Mouse (Mus musculus): ENCODE measurements at regions not wholly inside any gene's neighbourhood (a gene's known extent, or its start where the extent isn't known, plus 50 kb on each side); places are given as distances from the start of the nearest gene placed in this dataset.
"Not testable (repeated sequence)": the region's sequence is repeated elsewhere in the genome, so short reads cannot be mapped to it uniquely, and the experiment has no call there.

DNA sequence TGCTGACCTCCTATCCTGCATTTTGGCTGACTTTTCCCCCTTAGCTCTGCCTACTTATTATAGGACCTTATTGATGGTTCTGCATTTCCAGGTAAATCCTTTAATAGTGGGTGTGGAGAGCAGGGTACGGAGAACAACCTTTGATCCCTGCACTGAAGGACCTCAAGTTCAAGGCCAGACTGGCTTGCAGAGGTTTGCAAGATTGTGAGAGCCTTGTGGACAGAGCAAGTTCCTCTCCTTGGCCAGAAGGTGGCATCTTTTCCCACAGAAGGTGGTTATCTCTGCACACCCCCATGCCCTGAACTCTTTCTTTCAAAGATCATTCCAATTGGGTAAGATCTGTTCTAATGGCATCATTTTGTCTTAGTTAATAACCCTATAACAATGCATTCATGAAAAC, 111.6 kb downstream of the Ly6f start:
- H3K27me3 ChIP-seq (ENCODE audit: control insufficient read depth, insufficient read depth, insufficient read length): peaks cover 5% of the 10 kb centered on the region

DNA sequence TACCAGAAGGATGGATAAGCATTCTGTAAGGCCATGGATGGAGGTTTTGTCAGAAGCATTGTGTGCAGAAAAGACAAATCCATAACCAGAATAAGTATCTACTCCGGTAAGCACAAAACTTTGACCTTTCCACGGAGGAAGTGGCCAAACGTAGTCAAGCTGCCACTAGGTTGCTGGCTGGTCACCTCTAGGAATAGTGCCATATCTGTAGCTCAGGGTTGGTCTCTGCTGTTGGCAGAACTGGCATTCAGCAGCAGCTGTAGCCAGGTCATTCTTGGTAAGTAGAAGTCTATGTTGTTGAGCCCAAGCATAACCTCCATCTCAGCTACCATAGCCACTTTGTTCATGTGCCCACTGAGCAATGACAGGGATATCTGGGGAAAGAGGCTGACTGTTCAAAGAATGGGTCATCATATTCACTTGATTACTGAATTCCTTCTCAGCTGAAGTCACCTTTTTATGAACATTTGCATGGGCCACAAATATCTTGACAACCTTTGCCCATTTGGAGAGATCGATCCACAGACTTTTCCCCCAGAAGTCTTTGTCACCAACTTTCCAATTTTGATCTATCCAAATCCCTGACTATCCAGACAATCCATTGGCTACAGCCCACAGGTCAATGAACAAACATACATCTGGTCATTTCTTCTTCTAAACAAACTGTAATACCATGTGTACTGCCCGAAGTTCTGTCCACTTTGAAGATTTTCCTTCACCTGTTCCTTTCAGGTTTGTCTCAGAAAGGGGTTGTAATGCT, 114.2 kb downstream of the Ly6f start:
- no peaks in the 10 kb centered on the region for H3K79me2 ChIP-seq (ENCODE audit: control insufficient read depth, insufficient read depth)
- TF ChIP-seq FOSL1 (IDR thresholded peaks at IDR 0.05; ENCODE audit: insufficient read depth, low read length, poor library complexity, severe bottlenecking): no peak
- no peak for TF ChIP-seq CTCF (IDR thresholded peaks at IDR 0.05; ENCODE audit: control insufficient read depth, insufficient read depth, insufficient read length)
- no peak for TF ChIP-seq USF1 (IDR thresholded peaks at IDR 0.05; ENCODE audit: low read depth)
- TF ChIP-seq MAX (IDR thresholded peaks at IDR 0.05): no peak
- no peak for TF ChIP-seq MYOG (IDR thresholded peaks at IDR 0.05; ENCODE audit: control insufficient read depth, extremely low read depth, insufficient read length)
- no peak for TF ChIP-seq CEBPB (IDR thresholded peaks at IDR 0.05; ENCODE audit: low read depth)
- no peak for TF ChIP-seq MYOD1 (IDR thresholded peaks at IDR 0.05; ENCODE audit: control insufficient read depth, insufficient read length, low read depth)
- no peak overlapping the region for H3K4me3 ChIP-seq (ENCODE audit: insufficient read depth, poor library complexity, severe bottlenecking)
- peaks cover 5% of the 10 kb centered on the region for H3K27me3 ChIP-seq (ENCODE audit: control insufficient read depth, insufficient read depth, insufficient read length)
- no peaks in the 10 kb centered on the region for H3K36me3 ChIP-seq (ENCODE audit: control insufficient read depth, insufficient read depth)
- no peaks in the 10 kb centered on the region for H3K79me3 ChIP-seq (ENCODE audit: low read depth)
- H3ac ChIP-seq (ENCODE audit: control insufficient read depth, insufficient read length, low read depth): no peak overlapping the region

More for the DNA sequence above, 111.6 kb downstream of the Ly6f start:
- H3K79me3 ChIP-seq (ENCODE audit: low read depth): no peaks in the 10 kb centered on the region
- H3ac ChIP-seq (ENCODE audit: control insufficient read depth, insufficient read length, low read depth): no peak overlapping the region
- TF ChIP-seq MYOG (IDR thresholded peaks at IDR 0.05; ENCODE audit: control insufficient read depth, extremely low read depth, insufficient read length) (no peak), USF1 (IDR thresholded peaks at IDR 0.05; ENCODE audit: low read depth) (no peak), CTCF (IDR thresholded peaks at IDR 0.05; ENCODE audit: control insufficient read depth, insufficient read depth, insufficient read length) (no peak), MYOD1 (IDR thresholded peaks at IDR 0.05; ENCODE audit: control insufficient read depth, insufficient read length, low read depth) (no peak), MAX (IDR thresholded peaks at IDR 0.05) (no peak), CEBPB (IDR thresholded peaks at IDR 0.05; ENCODE audit: low read depth) (no peak), FOSL1 (IDR thresholded peaks at IDR 0.05; ENCODE audit: insufficient read depth, low read length, poor library complexity, severe bottlenecking) (no peak)
- H3K4me3 ChIP-seq (ENCODE audit: insufficient read depth, poor library complexity, severe bottlenecking): no peak overlapping the region
- H3K36me3 ChIP-seq (ENCODE audit: control insufficient read depth, insufficient read depth): no peaks in the 10 kb centered on the region
- H3K79me2 ChIP-seq (ENCODE audit: control insufficient read depth, insufficient read depth): no peaks in the 10 kb centered on the region

DNA sequence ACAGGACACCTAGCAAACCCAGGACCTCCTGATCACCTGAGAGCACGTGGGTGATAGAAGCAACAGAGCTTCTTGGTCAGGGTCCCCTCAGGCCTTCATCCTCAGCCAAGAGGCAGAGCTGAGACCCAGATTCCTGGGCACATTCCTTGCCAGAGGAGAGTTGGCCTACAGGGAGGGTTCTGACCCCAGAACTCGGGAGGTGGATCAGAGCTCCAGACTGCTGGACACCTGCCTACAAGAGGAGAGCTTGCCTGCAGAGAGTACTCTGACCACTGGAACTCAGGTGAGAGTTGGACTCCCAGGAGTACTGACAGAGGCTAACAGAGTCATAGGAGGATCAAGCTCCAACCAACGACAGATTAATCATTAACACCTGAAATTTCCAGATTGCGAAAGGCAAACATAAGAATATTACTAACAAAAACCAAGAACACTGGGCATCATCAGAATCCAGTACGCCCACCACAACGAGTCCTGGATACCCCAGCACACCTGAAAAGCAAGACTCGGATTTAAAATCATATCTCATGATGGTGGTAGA, 124.8 kb downstream of the Ly6f start:
- H3ac ChIP-seq (ENCODE audit: control insufficient read depth, insufficient read length, low read depth); H3K4me3 ChIP-seq (ENCODE audit: insufficient read depth, poor library complexity, severe bottlenecking); H3K36me3 ChIP-seq (ENCODE audit: control insufficient read depth, insufficient read depth); H3K79me2 ChIP-seq (ENCODE audit: control insufficient read depth, insufficient read depth); H3K27me3 ChIP-seq (ENCODE audit: control insufficient read depth, insufficient read depth, insufficient read length); H3K79me3 ChIP-seq (ENCODE audit: low read depth): not testable (repeated sequence)

DNA sequence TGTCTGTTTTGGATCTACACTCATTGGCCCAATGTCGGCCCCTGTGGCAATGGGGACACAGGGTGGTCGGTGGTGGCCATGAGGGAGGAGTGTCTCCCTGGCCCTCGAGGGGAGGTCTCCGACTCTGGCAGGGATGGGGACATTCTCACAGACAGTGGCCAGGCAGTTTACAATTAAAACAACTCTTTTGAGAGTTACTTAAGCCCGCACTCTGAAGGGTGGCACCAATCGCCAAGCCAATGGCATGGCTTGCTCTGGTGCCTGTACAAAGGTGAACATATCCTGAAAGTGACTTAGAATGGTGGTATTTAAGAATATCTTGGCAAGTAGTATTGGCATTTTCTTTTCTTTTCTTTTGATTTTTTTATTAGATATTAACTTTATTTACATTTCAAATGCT, 129.1 kb downstream of the Ly6f start:
- TF ChIP-seq MYOD1 (IDR thresholded peaks at IDR 0.05; ENCODE audit: control insufficient read depth, insufficient read length, low read depth) (no peak), MAX (IDR thresholded peaks at IDR 0.05) (no peak), CEBPB (IDR thresholded peaks at IDR 0.05; ENCODE audit: low read depth) (no peak), CTCF (IDR thresholded peaks at IDR 0.05; ENCODE audit: control insufficient read depth, insufficient read depth, insufficient read length) (no peak), USF1 (IDR thresholded peaks at IDR 0.05; ENCODE audit: low read depth) (no peak), FOSL1 (IDR thresholded peaks at IDR 0.05; ENCODE audit: insufficient read depth, low read length, poor library complexity, severe bottlenecking) (no peak), MYOG (IDR thresholded peaks at IDR 0.05; ENCODE audit: control insufficient read depth, extremely low read depth, insufficient read length) (no peak)
- Histone ChIP-seq H3K79me3 (ENCODE audit: low read depth) (no peaks in the 10 kb centered on the region), H3K4me3 (ENCODE audit: insufficient read depth, poor library complexity, severe bottlenecking) (no peak overlapping the region), H3K27me3 (ENCODE audit: control insufficient read depth, insufficient read depth, insufficient read length) (no peaks in the 10 kb centered on the region), H3K79me2 (ENCODE audit: control insufficient read depth, insufficient read depth) (no peaks in the 10 kb centered on the region), H3K36me3 (ENCODE audit: control insufficient read depth, insufficient read depth) (no peaks in the 10 kb centered on the region), H3ac (ENCODE audit: control insufficient read depth, insufficient read length, low read depth) (no peak overlapping the region)

Data from C2C12 (cell line).